Mouse (Mus musculus) limb, embryonic 14.5 days (tissue): ENCODE measurements around the gene Fth1. TPM values are rescaled to one million over a fixed set of nuclear protein-coding genes. Genes with fewer than 3 reads are reported as not detected.

Experiments
- ATAC-seq: fragments of 200-750 bp; cut with Nextera tagmentation; 2 replicates; pipeline ENCODE4 v1.8.0; 2017; ENCODE audit warnings: low read depth, moderate number of reproducible peaks, moderate TSS enrichment; ENCODE audit not compliant: low FRiP score
- DNase-seq: peaks from one replicate; pipeline ENCODE4 v3.0.0-alpha.2; 2015; ENCODE audit warnings: low spot score
- H3K27ac ChIP-seq: fragments of 300-500 bp; sonication (generic); replicated peaks from 2 replicates; pipeline ENCODE4 v1.5.1; 2014; ENCODE audit warnings: low read depth, mild to moderate bottlenecking, low read length, moderate library complexity, mixed read lengths
- H3K27me3 ChIP-seq: fragments of 300-500 bp; sonication (generic); 2 replicates; pipeline ENCODE4 v1.6.1; 2014; ENCODE audit warnings: low read length, mixed read lengths; ENCODE audit not compliant: control insufficient read depth, insufficient read depth
- H3K36me3 ChIP-seq: fragments of 300-500 bp; sonication (generic); 2 replicates; pipeline ENCODE4 v1.6.1; 2014; ENCODE audit warnings: mild to moderate bottlenecking, low read length, moderate library complexity, mixed read lengths; ENCODE audit not compliant: control insufficient read depth, insufficient read depth
- H3K4me1 ChIP-seq: fragments of 300-500 bp; sonication (generic); 2 replicates; pipeline ENCODE4 v1.6.1; 2014; ENCODE audit warnings: antibody characterized with exemption, low read length, mixed read lengths; ENCODE audit not compliant: control insufficient read depth, insufficient read depth
- H3K4me2 ChIP-seq: fragments of 300-500 bp; sonication (generic); replicated peaks from 2 replicates; pipeline ENCODE4 v1.6.1; 2014; ENCODE audit warnings: low read depth, mild to moderate bottlenecking, low read length, moderate library complexity; ENCODE audit not compliant: severe bottlenecking
- H3K4me3 ChIP-seq: fragments of 300-500 bp; sonication (generic); replicated peaks from 2 replicates; pipeline ENCODE4 v1.5.1; 2014; ENCODE audit warnings: low read length
- H3K9ac ChIP-seq: fragments of 300-500 bp; sonication (generic); 2 replicates; pipeline ENCODE4 v1.6.1; 2014; ENCODE audit warnings: mild to moderate bottlenecking, low read depth, low read length, moderate library complexity; ENCODE audit not compliant: severe bottlenecking
- H3K9me3 ChIP-seq: fragments of 300-500 bp; sonication (generic); 2 replicates; pipeline ENCODE4 v1.6.1; 2016; ENCODE audit warnings: low read length; ENCODE audit not compliant: control insufficient read depth
- POLR2A ChIP-seq: fragments of 200-500 bp; IDR thresholded peaks from 2 replicates; pipeline ENCODE4 v1.8.0; 2012; ENCODE audit warnings: inconsistent platforms, mild to moderate bottlenecking, moderate library complexity, borderline replicate concordance; ENCODE audit not compliant: insufficient read depth, insufficient read length; ENCODE audit errors: extremely low read depth
- WGBS: fragments of 180-500 bp; shearing (Covaris S2); extraction: QIAGEN DNeasy Blood & Tissue Kit; methylation state at CpG from one replicate; pipeline ENCODE4 v1.1.7; 2014; 5-methylcytosine and 5-hydroxymethylcytosine counted together
- polyA plus RNA-seq, 2 experiments: library from polyadenylated mRNA; depleted of rRNA in 1 of 2; stranded (reverse) in 1 of 2; unstranded in 1 of 2; fragments of >200 nt; fragmentation: Nextera tagmentation in 1 of 2; extraction: Ambion mirVana in 1 of 2; gene quantifications; 2 replicates each; pipeline versions ENCODE4 v1.2.1 to v1.2.3; 2012 to 2014

The Fth1 gene
- polyA plus RNA-seq, 2 experiments = 670 to 1,580 TPM

DNA sequence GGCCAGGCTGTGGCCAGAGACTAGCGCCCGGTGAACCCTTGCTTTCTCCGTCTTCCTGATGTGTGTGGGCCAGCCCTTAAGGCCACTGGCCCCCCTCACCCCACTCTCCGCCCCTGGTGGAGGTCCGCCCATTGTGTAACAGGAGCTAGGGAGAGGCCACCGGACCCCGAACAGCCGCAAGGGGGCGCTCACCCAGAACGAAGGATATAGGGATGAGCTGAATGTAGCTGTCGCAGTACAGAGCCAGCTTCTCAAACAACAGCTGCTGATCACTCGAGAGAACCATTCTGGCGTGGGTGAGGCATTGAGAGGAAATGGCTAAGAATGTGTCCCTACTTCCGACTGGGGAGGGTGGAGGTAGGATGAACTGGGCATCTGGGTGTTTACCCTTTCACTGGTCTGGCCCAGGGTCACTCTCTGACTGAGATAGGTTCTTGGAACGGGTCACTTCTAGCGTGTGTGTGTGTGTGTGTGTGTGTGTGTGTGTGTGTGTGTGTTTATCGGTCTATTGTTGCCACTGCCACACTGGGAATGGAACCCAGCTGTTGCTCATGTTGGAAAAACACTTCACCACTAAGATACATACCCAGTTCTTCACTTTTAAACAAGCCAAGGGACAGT lies 12.7 kb downstream of the Fth1 start:
- Histone ChIP-seq H3K9ac (peak overlapping the region; percentile 31; the same call in 1 of the 2 replicates), H3K27ac (no peak overlapping the region), H3K4me1 (peaks cover 4% of the 10 kb centered on the region; the same call in 1 of the 2 replicates), H3K27me3 (no peaks in the 10 kb centered on the region), H3K9me3 (no peaks in the 10 kb centered on the region), H3K36me3 (no peaks in the 10 kb centered on the region), H3K4me3 (peak overlapping the region; percentile 31), H3K4me2 (peak overlapping the region; percentile 44)
- WGBS = 10% methylated on average over 17 of the region's 17 CpGs
- DNase-seq (peak; percentile 87), ATAC-seq (peak; percentile 90)
- TF ChIP-seq POLR2A = no peak

DNA sequence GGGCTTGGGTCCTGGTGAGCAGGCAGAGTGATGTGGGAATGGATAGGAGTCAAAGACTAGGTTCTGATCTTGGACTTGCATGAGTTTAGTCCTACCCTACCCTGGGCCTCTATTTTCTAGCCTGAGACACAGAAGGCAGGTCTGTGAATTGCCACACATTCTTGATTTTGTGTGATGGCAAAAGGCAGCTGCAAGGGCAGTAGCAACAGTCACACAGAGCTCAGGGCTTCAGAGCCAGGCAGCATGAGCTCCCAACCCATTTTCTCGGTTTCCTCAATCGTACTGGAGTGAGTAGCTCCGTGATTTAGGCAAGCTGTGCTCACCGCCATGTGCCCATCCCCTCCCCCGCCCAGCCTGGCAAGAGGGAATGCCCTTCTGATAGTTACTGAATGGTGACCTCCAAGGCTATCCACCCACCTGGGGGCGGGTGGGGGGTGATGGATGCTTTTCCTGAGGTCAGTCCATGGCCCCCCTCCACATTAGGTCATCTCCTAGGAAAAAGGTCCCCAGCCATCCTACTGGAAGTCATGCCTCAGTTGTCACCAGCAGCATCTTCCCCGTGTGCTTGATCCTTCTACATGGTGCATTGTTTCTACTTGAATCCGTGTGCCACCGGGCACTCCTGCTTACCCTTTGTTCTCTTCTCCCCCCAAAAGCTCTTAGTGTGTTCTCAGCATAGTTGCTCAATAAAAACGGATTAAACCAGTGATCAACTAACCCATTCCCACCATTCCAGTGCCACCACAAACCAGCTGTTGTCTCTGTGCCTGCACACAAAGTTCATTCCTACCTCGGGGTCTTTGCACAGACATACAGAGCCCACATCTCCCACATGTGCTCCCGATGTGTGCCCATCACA lies 17.0 kb downstream of the Fth1 start:
- no peaks in the 10 kb centered on the region for H3K9me3 ChIP-seq
- no peak for ATAC-seq
- no peaks in the 10 kb centered on the region for H3K27me3 ChIP-seq
- no peak overlapping the region for H3K4me2 ChIP-seq
- DNase-seq = no peak
- 72% methylated on average over 12 of the region's 12 CpGs for WGBS
- H3K36me3 ChIP-seq = no peaks in the 10 kb centered on the region
- H3K4me1 ChIP-seq = peaks cover 4% of the 10 kb centered on the region; the same call in 1 of the 2 replicates
- TF ChIP-seq POLR2A = no peak
- H3K9ac ChIP-seq = no peak overlapping the region
- H3K4me3 ChIP-seq = no peak overlapping the region
- H3K27ac ChIP-seq = no peak overlapping the region

DNA sequence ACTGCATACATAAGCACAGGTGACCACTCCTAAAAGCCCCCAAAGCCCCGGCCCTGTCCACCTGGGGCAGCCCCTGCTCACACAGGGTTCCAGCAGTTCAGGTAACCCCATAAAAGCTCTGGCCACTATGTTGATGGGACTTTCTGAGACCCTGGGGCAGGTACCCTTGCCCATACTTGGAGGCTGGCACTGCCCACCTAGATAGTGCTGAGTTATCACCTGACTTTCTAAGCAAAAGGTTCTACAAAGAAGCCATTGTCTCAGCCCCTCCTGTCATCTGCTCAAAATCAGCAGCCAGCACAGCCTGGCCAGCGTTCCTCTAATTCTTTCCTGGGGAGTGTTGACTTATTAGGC lies 17.6 kb downstream of the Fth1 start:
- 73% methylated on average over 2 of the region's 2 CpGs for WGBS
- no peak for TF ChIP-seq POLR2A
- H3K36me3 ChIP-seq = no peaks in the 10 kb centered on the region

DNA sequence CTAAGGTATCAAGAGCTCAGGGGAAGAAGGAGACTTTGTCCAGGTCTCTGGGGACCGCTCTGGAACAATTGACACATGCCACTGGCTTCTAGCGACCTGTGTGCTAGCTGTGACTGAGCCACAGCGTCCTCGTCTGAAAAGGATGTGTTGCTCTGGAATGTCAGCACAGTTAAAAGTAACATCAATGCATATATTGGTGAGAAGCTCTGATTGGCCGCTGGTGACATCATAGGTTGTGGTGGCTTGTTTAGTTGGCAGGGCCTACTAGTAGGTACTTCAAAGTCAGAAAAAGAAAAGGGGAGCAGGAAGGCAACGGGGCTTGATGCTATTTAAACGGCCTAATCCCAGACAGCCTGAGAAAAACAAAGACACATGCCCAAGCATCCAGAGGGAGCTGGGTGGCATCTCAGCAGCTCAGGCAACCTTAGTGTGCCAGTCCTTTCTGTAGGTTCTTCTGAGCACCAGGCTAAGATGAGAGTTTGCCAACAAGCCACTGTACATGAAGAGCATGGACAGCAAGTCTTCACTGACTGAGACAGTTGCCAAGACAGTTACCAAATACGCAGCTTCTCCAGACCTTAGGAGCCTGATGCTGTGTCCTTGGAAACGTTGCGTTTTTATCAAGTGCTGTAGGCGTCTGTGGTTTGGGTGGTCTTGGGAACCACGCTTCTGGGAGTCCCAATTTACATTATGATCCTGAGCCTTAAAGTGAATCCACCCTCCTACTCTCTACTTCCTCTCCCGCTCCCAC lies 18.5 kb downstream of the Fth1 start:
- ATAC-seq (no peak), DNase-seq (no peak)
- 58% methylated on average over 13 of the region's 13 CpGs for WGBS
- no peaks in the 10 kb centered on the region for H3K36me3 ChIP-seq
- no peak overlapping the region for H3K9ac ChIP-seq
- no peak overlapping the region for H3K4me3 ChIP-seq
- H3K9me3 ChIP-seq = no peaks in the 10 kb centered on the region
- H3K4me2 ChIP-seq = no peak overlapping the region
- no peaks in the 10 kb centered on the region for H3K27me3 ChIP-seq
- H3K4me1 ChIP-seq = no peaks in the 10 kb centered on the region
- TF ChIP-seq POLR2A = no peak
- H3K27ac ChIP-seq = no peak overlapping the region

More for the DNA sequence above, 17.6 kb downstream of the Fth1 start:
- H3K4me2 ChIP-seq = no peak overlapping the region
- H3K4me1 ChIP-seq = peaks cover 3% of the 10 kb centered on the region; the same call in 1 of the 2 replicates
- DNase-seq (no peak), ATAC-seq (no peak)
- H3K4me3 ChIP-seq = no peak overlapping the region
- no peaks in the 10 kb centered on the region for H3K27me3 ChIP-seq
- H3K27ac ChIP-seq = no peak overlapping the region
- H3K9ac ChIP-seq = no peak overlapping the region
- H3K9me3 ChIP-seq = no peaks in the 10 kb centered on the region

DNA sequence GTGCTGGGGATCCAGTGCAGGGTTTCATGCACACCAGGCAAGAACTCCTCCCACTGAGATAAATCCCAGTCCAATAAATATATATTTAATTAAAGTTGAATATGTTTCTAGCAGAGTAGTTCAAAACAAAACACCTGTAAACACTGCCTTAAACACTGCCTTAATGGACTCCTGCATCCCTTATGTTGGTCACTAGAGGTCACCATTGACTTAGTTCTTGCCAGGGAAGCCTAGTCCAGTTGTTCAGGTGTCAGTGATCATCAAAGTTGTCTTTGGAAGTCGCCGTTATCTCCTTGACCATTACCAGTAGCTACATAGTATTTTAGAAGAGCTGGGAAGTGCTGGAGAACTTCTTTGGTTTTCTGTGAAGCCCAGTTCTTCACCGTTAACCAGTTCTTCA lies 19.9 kb downstream of the Fth1 start:
- ATAC-seq (no peak), DNase-seq (peak; percentile 64)
- no peak overlapping the region for H3K4me2 ChIP-seq
- H3K27me3 ChIP-seq = no peaks in the 10 kb centered on the region
- no peak for TF ChIP-seq POLR2A
- WGBS = 22% methylated on average over 3 of the region's 3 CpGs
- no peaks in the 10 kb centered on the region for H3K9me3 ChIP-seq
- no peaks in the 10 kb centered on the region for H3K36me3 ChIP-seq
- H3K27ac ChIP-seq = no peak overlapping the region
- H3K4me3 ChIP-seq = no peak overlapping the region
- H3K9ac ChIP-seq = no peak overlapping the region
- no peaks in the 10 kb centered on the region for H3K4me1 ChIP-seq
